Mouse (Mus musculus): ENCODE results near the gene Tnxb.

GRCm38 (mm10) chr17:34643379-34643778 is 27.0 kb upstream of the Tnxb start:
- TF ChIP-seq EP300 (IDR thresholded peaks at IDR 0.05; ENCODE audit: low read depth) (no peak), CTCF (IDR thresholded peaks at IDR 0.05; ENCODE audit: low read depth) (no peak)

All from liver, postnatal 0 days (tissue).